Mouse (Mus musculus): Measurements from ENCODE around the gene Galm.
"Not testable (repeated sequence)": the region's sequence is repeated elsewhere in the genome, so short reads cannot be mapped to it uniquely, and the experiment has no call there.

Gene Galm

GRCm38 (mm10) chr17:80165741-80166140, 38.5 kb downstream of the Galm start:
- DNase-seq (ENCODE audit: low read depth): no peak

DNA sequence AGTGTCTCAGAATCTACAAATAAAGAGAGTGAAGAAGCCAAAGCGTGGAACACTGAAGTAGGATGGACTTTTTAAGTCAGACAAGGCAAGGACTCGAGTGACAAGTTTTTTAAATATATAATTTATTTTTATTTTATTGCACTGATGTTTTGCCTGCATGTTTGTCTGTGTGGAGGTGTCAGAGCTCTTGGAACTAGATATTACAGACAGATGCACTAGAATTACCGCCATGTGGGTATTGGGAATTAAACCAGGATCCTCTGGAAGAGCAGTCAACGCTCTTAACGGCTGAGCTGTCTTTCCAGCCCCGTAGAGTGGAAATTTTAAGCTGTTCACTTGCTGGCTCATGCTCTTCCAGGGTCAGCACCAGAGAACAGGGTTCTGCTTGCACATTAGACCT, 39.1 kb downstream of the Galm start:
- DNase-seq (ENCODE audit: low read depth): no peak

- no peak for DNase-seq (ENCODE audit: low read depth)
These were observed 40.2 kb downstream of the Galm start for GRCm38 (mm10) chr17:80167436-80167835.

DNA sequence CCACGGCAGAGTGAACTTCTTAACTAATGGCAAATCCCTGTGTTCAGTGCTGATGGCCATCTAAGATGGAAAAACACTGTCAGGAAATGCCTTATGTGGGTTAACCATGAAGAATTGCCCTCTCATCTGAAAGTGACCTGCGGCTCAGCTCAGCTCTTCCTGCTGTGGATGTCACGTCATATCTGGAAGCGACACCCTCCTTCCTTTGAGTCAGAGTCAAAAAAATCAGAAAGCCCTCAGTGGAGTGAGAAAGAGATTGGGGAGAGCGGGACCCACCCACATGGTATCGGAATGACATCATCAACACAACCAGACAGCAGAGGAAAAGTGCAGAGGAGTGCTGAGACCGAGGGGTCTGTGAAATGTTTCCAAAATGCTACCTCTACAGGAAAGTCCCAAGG, 40.6 kb downstream of the Galm start:
- DNase-seq (ENCODE audit: low read depth): no peak

DNA sequence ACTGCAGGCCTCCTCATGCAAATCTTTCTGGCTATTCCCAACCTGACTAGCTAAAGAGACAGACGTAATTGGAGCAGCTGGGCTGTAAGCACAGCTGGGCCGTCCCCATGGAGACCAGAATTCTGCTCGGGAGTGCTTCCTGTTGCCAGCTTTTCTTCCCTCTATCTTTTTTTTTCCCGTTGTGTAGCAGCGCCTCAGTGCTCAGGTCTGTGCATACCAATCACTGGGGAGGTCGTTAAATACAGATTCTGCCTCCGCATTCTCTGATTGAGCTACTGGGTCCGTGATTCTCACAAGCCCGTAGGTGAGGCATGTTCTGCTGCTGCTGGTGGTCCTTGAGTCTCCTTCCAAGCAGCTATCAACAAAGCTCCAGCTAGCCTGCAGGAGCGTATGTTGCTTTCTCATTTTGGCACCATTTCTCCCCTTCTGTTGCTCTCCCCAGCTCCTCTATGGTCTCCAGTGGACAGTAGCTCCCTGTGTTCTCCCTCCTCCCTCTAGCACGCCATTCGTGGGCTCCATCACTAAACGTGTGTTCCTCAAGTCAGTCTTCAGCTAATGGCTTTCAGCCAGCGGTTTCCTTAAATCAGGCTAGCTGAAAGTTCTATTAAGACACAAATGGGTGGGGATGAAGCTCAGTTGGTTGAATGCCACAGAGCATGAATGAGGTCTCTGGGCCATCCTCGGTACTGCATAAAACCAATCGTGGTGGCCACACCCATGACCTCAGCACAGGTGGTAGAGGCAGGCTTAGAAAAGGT, 41.3 kb downstream of the Galm start:
- no peak for DNase-seq (ENCODE audit: low read depth)

- no peak for DNase-seq (ENCODE audit: low read depth)
These were observed 42.5 kb downstream of the Galm start for GRCm38 (mm10) chr17:80169792-80170191.

GRCm38 (mm10) chr17:80170951-80171350, 43.7 kb downstream of the Galm start:
- DNase-seq (ENCODE audit: low read depth): no peak

DNA sequence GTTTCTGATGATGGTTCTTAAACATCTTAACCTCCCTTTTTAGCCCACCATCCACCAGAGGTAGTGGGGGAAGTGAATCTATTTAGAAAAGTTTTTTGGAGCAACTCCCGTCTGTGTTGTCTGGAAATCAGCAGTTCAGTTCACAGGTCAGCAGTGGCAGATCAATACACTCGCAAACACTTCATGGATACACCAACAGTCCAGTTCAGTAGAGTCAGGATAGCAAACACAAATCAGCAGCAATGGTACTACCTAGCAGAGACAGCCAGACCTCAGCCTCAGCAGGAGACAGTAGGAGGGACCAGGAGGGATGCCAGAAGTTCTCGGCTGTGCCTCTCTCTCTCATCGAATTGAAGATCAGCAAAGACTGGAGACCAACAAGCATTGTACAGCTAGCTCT, 44.7 kb downstream of the Galm start:
- no peak for DNase-seq (ENCODE audit: low read depth)

GRCm38 (mm10) chr17:80172761-80173160, 45.5 kb downstream of the Galm start:
- DNase-seq (ENCODE audit: low read depth): peak; percentile 34

- DNase-seq (ENCODE audit: low read depth): no peak
These were observed 46.4 kb downstream of the Galm start for GRCm38 (mm10) chr17:80173708-80174107.

DNA sequence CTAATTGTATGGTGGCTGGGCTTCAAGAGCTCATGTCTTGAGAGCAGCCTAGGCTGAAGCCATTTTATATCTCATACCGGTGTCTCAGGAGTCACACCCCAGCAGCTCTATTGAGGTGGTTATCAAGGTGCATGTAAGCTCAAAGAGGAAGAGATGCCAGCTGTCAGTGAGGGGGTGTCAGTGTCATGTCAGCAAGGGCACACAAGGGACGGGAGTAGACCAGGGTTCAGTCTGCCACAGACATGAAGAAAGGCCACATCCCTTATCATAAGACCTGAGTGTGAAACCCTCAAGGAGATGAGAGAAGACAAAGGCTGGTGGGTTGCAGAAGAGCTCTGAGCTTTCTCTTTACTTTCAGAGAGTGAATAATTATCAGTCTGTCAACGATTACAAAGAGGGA, 46.9 kb downstream of the Galm start:
- DNase-seq (ENCODE audit: low read depth): no peak

GRCm38 (mm10) chr17:80174699-80175385, 47.6 kb downstream of the Galm start:
- DNase-seq (ENCODE audit: low read depth): no peak

- DNase-seq (ENCODE audit: low read depth): no peak
These were observed 48.1 kb downstream of the Galm start for GRCm38 (mm10) chr17:80175386-80175739.

- no peak for DNase-seq (ENCODE audit: low read depth)
These were observed 48.7 kb downstream of the Galm start for GRCm38 (mm10) chr17:80175966-80176365.

- DNase-seq (ENCODE audit: low read depth): not testable (repeated sequence)
These were observed 51.6 kb downstream of the Galm start for GRCm38 (mm10) chr17:80178846-80179245.

- peak; percentile 53 for DNase-seq (ENCODE audit: low read depth)
These were observed 52.7 kb downstream of the Galm start for GRCm38 (mm10) chr17:80179959-80180358.

DNA sequence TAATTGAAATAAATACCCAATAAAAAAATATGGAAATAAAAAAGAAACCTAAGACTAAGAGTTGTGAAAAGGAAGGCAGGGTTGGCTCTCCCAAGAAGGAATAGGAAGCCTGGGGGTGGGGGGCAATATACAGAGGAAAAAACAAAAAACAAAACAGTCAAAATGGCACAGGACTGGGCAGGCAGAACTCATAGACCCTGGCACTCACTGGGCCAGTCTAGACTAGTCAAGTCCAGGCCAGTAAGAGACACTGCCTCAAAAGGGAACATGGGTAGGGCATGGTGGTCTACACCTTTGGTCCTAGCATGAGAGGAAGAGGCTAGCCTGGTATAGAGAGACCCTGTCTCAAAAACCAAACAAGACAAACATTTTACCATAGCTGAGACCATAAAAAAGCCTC, 53.2 kb downstream of the Galm start:
- DNase-seq (ENCODE audit: low read depth): no peak

DNA sequence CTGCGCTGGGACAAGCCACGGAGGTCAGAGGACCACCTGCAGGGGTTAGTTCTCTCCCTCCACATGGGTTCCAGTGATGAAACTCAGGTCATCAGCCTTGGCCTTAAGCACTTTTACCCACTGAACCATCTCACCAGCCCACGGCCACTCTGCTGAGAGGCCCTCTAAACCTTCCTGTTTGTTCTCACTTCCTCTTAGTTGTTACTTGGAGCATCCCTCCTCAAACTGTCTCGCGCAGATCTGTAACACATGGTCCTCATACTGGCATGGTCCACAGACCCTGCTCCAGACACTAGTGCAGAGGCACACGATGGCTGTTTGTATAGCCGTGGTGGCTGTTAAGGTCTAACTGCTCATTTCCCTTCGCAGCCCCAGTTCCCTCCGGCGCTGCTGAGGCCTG, 56.3 kb downstream of the Galm start:
- DNase-seq (ENCODE audit: low read depth): no peak

GRCm38 (mm10) chr17:80193075-80193474, 65.8 kb downstream of the Galm start:
- DNase-seq (ENCODE audit: low read depth): no peak

GRCm38 (mm10) chr17:80199160-80199778, 72.0 kb downstream of the Galm start:
- DNase-seq (ENCODE audit: low read depth): no peak

- no peak for DNase-seq (ENCODE audit: low read depth)
These were observed 78.4 kb downstream of the Galm start for GRCm38 (mm10) chr17:80205657-80206056.

- no peak for DNase-seq (ENCODE audit: low read depth)
These were observed 79.0 kb downstream of the Galm start for GRCm38 (mm10) chr17:80206301-80206670.
